Mouse (Mus musculus): ENCODE measurements around the gene Atp5g3. TPM values are rescaled to one million over a fixed set of nuclear protein-coding genes. Genes with fewer than 3 reads are reported as not detected.
"Not testable (repeated sequence)": the region's sequence is repeated elsewhere in the genome, so short reads cannot be mapped to it uniquely, and the experiment has no call there.

Gene Atp5g3
- polyA plus RNA-seq, 1 experiment, result 388 TPM

- Histone ChIP-seq H3K4me3 (ENCODE audit: insufficient read depth, low read length) (no peak overlapping the region), H3K27ac (ENCODE audit: insufficient read depth, low read length) (peak overlapping the region; percentile 25; the same call in 1 of the 2 replicates), H3K4me1 (ENCODE audit: control insufficient read depth, insufficient read depth, low read length) (no peaks in the 10 kb centered on the region)
- TF ChIP-seq POLR2A (IDR thresholded peaks at IDR 0.05; ENCODE audit: low read depth, low read length), result no peak
- TF ChIP-seq CTCF (IDR thresholded peaks at IDR 0.05; ENCODE audit: borderline replicate concordance, insufficient read depth, low read length), result no peak
Measured at GRCm38 (mm10) chr2:73901169-73901568, 10.0 kb downstream of the Atp5g3 start.

- H3K4me1 ChIP-seq (ENCODE audit: control insufficient read depth, insufficient read depth, low read length), result no peaks in the 10 kb centered on the region
- no peak overlapping the region for H3K27ac ChIP-seq (ENCODE audit: insufficient read depth, low read length)
- no peak overlapping the region for H3K4me3 ChIP-seq (ENCODE audit: insufficient read depth, low read length)
- no peak for TF ChIP-seq CTCF (IDR thresholded peaks at IDR 0.05; ENCODE audit: borderline replicate concordance, insufficient read depth, low read length)
- no peak for TF ChIP-seq POLR2A (IDR thresholded peaks at IDR 0.05; ENCODE audit: low read depth, low read length)
Measured at GRCm38 (mm10) chr2:73900364-73900763, 10.8 kb downstream of the Atp5g3 start.

GRCm38 (mm10) chr2:73896919-73897318 is 14.2 kb downstream of the Atp5g3 start:
- not testable (repeated sequence) for H3K4me3 ChIP-seq (ENCODE audit: insufficient read depth, low read length); H3K4me1 ChIP-seq (ENCODE audit: control insufficient read depth, insufficient read depth, low read length); H3K27ac ChIP-seq (ENCODE audit: insufficient read depth, low read length)

- no peaks in the 10 kb centered on the region for H3K4me1 ChIP-seq (ENCODE audit: control insufficient read depth, insufficient read depth, low read length)
- peak overlapping the region; percentile 84 for H3K4me3 ChIP-seq (ENCODE audit: insufficient read depth, low read length)
- H3K27ac ChIP-seq (ENCODE audit: insufficient read depth, low read length), result no peak overlapping the region
- TF ChIP-seq POLR2A (IDR thresholded peaks at IDR 0.05; ENCODE audit: low read depth, low read length), result no peak
Measured at GRCm38 (mm10) chr2:73893473-73894270, 17.5 kb downstream of the Atp5g3 start.

GRCm38 (mm10) chr2:73892464-73893296 is 18.4 kb downstream of the Atp5g3 start, which contains the start of gene Atf2:
Gene Atf2 (minus strand): TSS chr2:73892639.
- Histone ChIP-seq H3K27ac (ENCODE audit: insufficient read depth, low read length) (peak within 1 kb of the TSS; percentile 54), H3K4me3 (ENCODE audit: insufficient read depth, low read length) (peak within 1 kb of the TSS; percentile 98), H3K4me1 (ENCODE audit: control insufficient read depth, insufficient read depth, low read length) (no peaks in the 10 kb centered on the region)
- TF ChIP-seq CTCF (IDR thresholded peaks at IDR 0.05; ENCODE audit: borderline replicate concordance, insufficient read depth, low read length) (no peak), POLR2A (IDR thresholded peaks at IDR 0.05; ENCODE audit: low read depth, low read length) (peak; percentile 89)

GRCm38 (mm10) chr2:73891701-73892463 is 19.2 kb downstream of the Atp5g3 start:
- no peaks in the 10 kb centered on the region for H3K4me1 ChIP-seq (ENCODE audit: control insufficient read depth, insufficient read depth, low read length)
- H3K27ac ChIP-seq (ENCODE audit: insufficient read depth, low read length), result peak overlapping the region; percentile 28; the same call in 1 of the 2 replicates
- H3K4me3 ChIP-seq (ENCODE audit: insufficient read depth, low read length), result peak overlapping the region; percentile 98
- TF ChIP-seq CTCF (IDR thresholded peaks at IDR 0.05; ENCODE audit: borderline replicate concordance, insufficient read depth, low read length) (no peak), POLR2A (IDR thresholded peaks at IDR 0.05; ENCODE audit: low read depth, low read length) (no peak)

- H3K4me3 ChIP-seq (ENCODE audit: insufficient read depth, low read length), result no peak overlapping the region
- no peak for TF ChIP-seq POLR2A (IDR thresholded peaks at IDR 0.05; ENCODE audit: low read depth, low read length)
- no peaks in the 10 kb centered on the region for H3K4me1 ChIP-seq (ENCODE audit: control insufficient read depth, insufficient read depth, low read length)
- no peak overlapping the region for H3K27ac ChIP-seq (ENCODE audit: insufficient read depth, low read length)
Measured at GRCm38 (mm10) chr2:73885997-73886396, 25.1 kb downstream of the Atp5g3 start.

- no peak overlapping the region for H3K27ac ChIP-seq (ENCODE audit: insufficient read depth, low read length)
- no peaks in the 10 kb centered on the region for H3K4me1 ChIP-seq (ENCODE audit: control insufficient read depth, insufficient read depth, low read length)
- TF ChIP-seq POLR2A (IDR thresholded peaks at IDR 0.05; ENCODE audit: low read depth, low read length), result no peak
- TF ChIP-seq CTCF (IDR thresholded peaks at IDR 0.05; ENCODE audit: borderline replicate concordance, insufficient read depth, low read length), result no peak
- no peak overlapping the region for H3K4me3 ChIP-seq (ENCODE audit: insufficient read depth, low read length)
Measured at GRCm38 (mm10) chr2:73877891-73878290, 33.2 kb downstream of the Atp5g3 start.

- Histone ChIP-seq H3K4me1 (ENCODE audit: control insufficient read depth, insufficient read depth, low read length) (no peaks in the 10 kb centered on the region), H3K4me3 (ENCODE audit: insufficient read depth, low read length) (no peak overlapping the region), H3K27ac (ENCODE audit: insufficient read depth, low read length) (no peak overlapping the region)
- TF ChIP-seq CTCF (IDR thresholded peaks at IDR 0.05; ENCODE audit: borderline replicate concordance, insufficient read depth, low read length) (peak; percentile 50; the same call in 1 of the 2 replicates), POLR2A (IDR thresholded peaks at IDR 0.05; ENCODE audit: low read depth, low read length) (no peak)
Measured at GRCm38 (mm10) chr2:73867764-73868487, 43.2 kb downstream of the Atp5g3 start.

All from embryonic fibroblast, embryonic 13.5 days (primary cell).